Mouse (Mus musculus) E14TG2a.4 (cell line): ENCODE results near the gene Dhps.

Source experiments
- H3K27me3 ChIP-seq: 2 replicates; pipeline ENCODE4 v1.6.1; 2014; ENCODE audit warnings: low read length, control low read depth; ENCODE audit not compliant: insufficient read depth
- H3K36me3 ChIP-seq: 2 replicates; pipeline ENCODE4 v1.6.1; 2014; ENCODE audit warnings: low read length, control low read depth; ENCODE audit not compliant: insufficient read depth
- H3K4me1 ChIP-seq: replicated peaks from 2 replicates; pipeline ENCODE4 v1.6.1; 2014; ENCODE audit warnings: low read depth, low read length, control low read depth
- H3K4me3 ChIP-seq: replicated peaks from 2 replicates; pipeline ENCODE4 v1.5.1; 2014; ENCODE audit warnings: mild to moderate bottlenecking, low read length
- H3K9me3 ChIP-seq: 2 replicates; pipeline ENCODE4 v1.6.1; 2014; ENCODE audit warnings: low read length, control low read depth
- CTCF ChIP-seq: conservative IDR thresholded peaks from 2 replicates; pipeline ENCODE4 v1.5.1; 2014; ENCODE audit warnings: low read length
- NANOG ChIP-seq: IDR thresholded peaks from 2 replicates; pipeline ENCODE4 v1.6.1; 2014; ENCODE audit warnings: borderline replicate concordance, low read length, mixed read lengths
- POU5F1 ChIP-seq: IDR thresholded peaks from 2 replicates; pipeline ENCODE4 v1.6.1; 2014; ENCODE audit warnings: low read length, borderline replicate concordance

The Dhps gene

GRCm38 (mm10) chr8:85043619-85044018 lies 27.9 kb upstream of the Dhps start:
- TF ChIP-seq POU5F1 (no peak), CTCF (no peak), NANOG (no peak)
- Histone ChIP-seq H3K4me3 (no peak overlapping the region), H3K27me3 (no peaks in the 10 kb centered on the region), H3K9me3 (no peaks in the 10 kb centered on the region), H3K36me3 (peaks cover 98% of the 10 kb centered on the region), H3K4me1 (peaks cover 85% of the 10 kb centered on the region)

DNA sequence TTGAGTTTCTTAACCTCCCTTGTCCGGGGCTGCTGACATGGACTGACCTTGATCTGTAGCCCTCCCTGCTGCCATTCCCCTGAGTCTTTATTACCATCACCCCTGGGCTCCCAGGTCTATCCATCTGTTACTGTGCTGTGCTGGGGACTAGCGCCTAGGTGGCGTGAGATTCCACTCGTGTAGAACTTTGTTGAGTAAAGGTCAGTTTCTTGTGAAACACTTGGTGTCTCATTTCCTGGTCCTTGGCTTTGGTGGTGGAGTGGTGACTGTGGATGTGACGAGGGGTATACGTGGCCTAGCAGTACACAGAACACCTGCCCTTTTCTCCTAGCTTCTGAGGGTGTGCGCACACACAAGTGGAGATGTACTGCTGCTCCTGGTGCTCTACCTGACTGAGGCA lies 14.2 kb upstream of the Dhps start:
- peaks cover 73% of the 10 kb centered on the region for H3K36me3 ChIP-seq
- no peaks in the 10 kb centered on the region for H3K27me3 ChIP-seq
- H3K4me1 ChIP-seq, result peaks cover 69% of the 10 kb centered on the region
- no peak overlapping the region for H3K4me3 ChIP-seq
- no peaks in the 10 kb centered on the region for H3K9me3 ChIP-seq
- TF ChIP-seq CTCF (no peak), POU5F1 (no peak), NANOG (no peak)

GRCm38 (mm10) chr8:85059879-85060616 lies 11.5 kb upstream of the Dhps start, which contains the start of gene Fbxw9:
Gene Fbxw9, plus strand, starts transcription at chr8:85060055.
- TF ChIP-seq NANOG, result no peak
- TF ChIP-seq POU5F1, result no peak
- no peak for TF ChIP-seq CTCF
- peaks cover 66% of the 10 kb centered on the region for H3K36me3 ChIP-seq
- no peaks in the 10 kb centered on the region for H3K27me3 ChIP-seq
- H3K4me3 ChIP-seq, result peak within 1 kb of the TSS; percentile 97
- no peaks in the 10 kb centered on the region for H3K9me3 ChIP-seq
- H3K4me1 ChIP-seq, result peaks cover 61% of the 10 kb centered on the region

DNA sequence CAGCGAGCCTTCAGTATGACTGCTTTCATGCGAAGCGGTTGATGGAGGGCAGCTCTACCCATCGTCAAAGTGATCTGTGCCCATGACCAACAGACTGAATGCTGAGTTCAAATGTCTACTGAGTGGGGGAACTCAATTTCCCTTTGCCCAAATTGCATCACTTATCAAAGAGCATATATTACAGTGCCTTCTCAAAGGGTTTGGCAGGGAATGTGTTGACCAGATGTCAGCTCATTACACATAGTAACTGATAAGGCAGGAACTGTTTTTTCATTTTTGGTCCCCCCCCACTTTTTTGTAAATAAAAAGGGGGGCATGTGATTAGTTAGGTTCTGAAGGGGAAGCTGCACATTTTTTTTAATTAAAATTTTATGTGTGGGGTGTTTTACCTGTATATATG lies 9.0 kb upstream of the Dhps start:
- TF ChIP-seq NANOG, result no peak
- TF ChIP-seq POU5F1, result no peak
- TF ChIP-seq CTCF, result no peak
- Histone ChIP-seq H3K36me3 (peaks cover 68% of the 10 kb centered on the region), H3K4me1 (peaks cover 48% of the 10 kb centered on the region)

GRCm38 (mm10) chr8:85065213-85065612 lies 6.3 kb upstream of the Dhps start:
- TF ChIP-seq CTCF (no peak), POU5F1 (no peak), NANOG (no peak)
- Histone ChIP-seq H3K4me3 (no peak overlapping the region), H3K27me3 (no peaks in the 10 kb centered on the region), H3K4me1 (peaks cover 45% of the 10 kb centered on the region), H3K36me3 (peaks cover 75% of the 10 kb centered on the region), H3K9me3 (no peaks in the 10 kb centered on the region)

More for the DNA sequence above, 9.0 kb upstream of the Dhps start:
- Histone ChIP-seq H3K27me3 (no peaks in the 10 kb centered on the region), H3K4me3 (no peak overlapping the region), H3K9me3 (no peaks in the 10 kb centered on the region)

DNA sequence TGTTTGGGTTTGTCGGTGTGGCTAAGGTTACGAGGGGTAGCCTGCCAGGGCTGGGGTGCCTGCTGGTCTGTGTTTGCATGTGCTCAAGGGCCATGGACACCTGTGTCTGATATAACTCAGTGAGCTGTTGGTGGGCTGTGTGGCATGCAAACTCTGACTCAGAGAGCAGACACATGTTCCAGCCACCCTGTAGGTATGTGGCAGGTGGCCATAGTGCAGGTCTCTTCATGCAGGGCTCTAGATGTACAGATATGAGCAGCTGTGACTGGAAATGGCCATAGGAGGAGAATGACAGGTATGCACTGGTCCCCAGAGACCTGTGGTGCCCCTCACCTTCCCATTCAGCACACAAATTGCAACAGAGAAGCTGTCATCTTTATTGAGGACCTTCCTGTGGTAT lies 4.4 kb upstream of the Dhps start:
- peaks cover 31% of the 10 kb centered on the region for H3K4me1 ChIP-seq
- H3K4me3 ChIP-seq, result no peak overlapping the region
- peaks cover 68% of the 10 kb centered on the region for H3K36me3 ChIP-seq
- no peaks in the 10 kb centered on the region for H3K27me3 ChIP-seq
- H3K9me3 ChIP-seq, result no peaks in the 10 kb centered on the region
- TF ChIP-seq NANOG (no peak), POU5F1 (no peak), CTCF (no peak)

DNA sequence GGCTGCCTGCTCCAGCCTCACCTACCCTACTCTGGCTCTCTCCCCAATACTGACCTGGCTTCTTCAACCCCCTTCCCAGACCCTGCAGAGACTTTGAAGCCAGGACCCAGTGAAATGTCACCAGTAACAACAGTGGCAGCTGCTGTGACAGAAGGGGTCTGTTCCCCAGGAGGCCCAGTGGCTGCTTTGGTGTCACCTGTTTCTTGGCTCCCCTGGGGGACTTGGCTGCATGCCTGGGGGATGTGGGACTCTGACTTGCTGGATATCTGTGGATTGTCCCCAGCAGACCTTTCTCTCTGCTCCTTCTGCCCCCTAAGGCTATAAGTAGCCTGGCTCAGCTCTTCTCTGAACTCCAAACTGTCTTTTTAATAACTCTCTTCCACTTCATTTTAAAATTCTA lies 3.6 kb upstream of the Dhps start, which contains the start of gene Gm5741:
Gene Gm5741, minus strand, starts transcription at position 1 of the 400 bp plus-strand sequence.
- TF ChIP-seq CTCF (no peak), NANOG (no peak), POU5F1 (no peak)
- Histone ChIP-seq H3K4me1 (peaks cover 25% of the 10 kb centered on the region), H3K9me3 (no peaks in the 10 kb centered on the region), H3K27me3 (no peaks in the 10 kb centered on the region), H3K36me3 (peaks cover 60% of the 10 kb centered on the region), H3K4me3 (no peak within 1 kb of the TSS)

DNA sequence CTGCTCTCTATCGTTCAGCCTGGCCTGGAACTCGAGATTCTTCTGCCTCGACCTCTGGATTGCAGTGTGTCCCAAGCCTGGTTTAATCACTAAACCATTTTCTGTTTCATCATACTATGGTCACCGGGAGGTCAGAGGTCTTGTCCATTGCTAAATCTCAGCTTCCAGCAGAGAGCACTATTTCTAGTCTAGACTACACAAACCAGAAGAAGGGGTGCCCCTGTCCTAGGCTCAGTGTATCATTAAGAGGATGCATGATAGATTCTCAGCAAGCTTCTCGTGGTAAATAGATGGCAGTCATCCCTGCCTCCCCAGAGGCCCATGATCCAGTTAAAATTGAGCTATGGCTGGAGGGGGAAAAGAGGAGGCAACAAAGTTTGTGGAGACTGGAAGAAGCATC lies 516 bp upstream of the Dhps start:
- TF ChIP-seq CTCF, result no peak
- no peak for TF ChIP-seq POU5F1
- TF ChIP-seq NANOG, result no peak
- H3K4me1 ChIP-seq, result peaks cover 43% of the 10 kb centered on the region

More for the DNA sequence above, 516 bp upstream of the Dhps start:
- H3K9me3 ChIP-seq, result no peaks in the 10 kb centered on the region
- peak overlapping the region; percentile 94 for H3K4me3 ChIP-seq
- no peaks in the 10 kb centered on the region for H3K27me3 ChIP-seq
- peaks cover 67% of the 10 kb centered on the region for H3K36me3 ChIP-seq
